Mouse (Mus musculus) hindbrain, embryonic 16.5 days (tissue): ENCODE measurements around the gene Gm10309. TPM values are rescaled to one million over a fixed set of nuclear protein-coding genes. Genes with fewer than 3 reads are reported as not detected.
A peak's percentile ranks its signal among the peaks of the same experiment; 100 is the strongest.

Experiments
- ATAC-seq: fragments of 200-750 bp; cut with Nextera tagmentation; 2 replicates; pipeline ENCODE4 v1.8.0; 2017; ENCODE audit warnings: moderate TSS enrichment, moderate library complexity
- H3K27ac ChIP-seq: fragments of 300-500 bp; sonication (generic); 2 replicates; pipeline ENCODE4 v1.5.1; 2014; ENCODE audit warnings: low read depth, mild to moderate bottlenecking, control low read depth, low read length, moderate library complexity
- H3K27me3 ChIP-seq: fragments of 300-500 bp; sonication (generic); replicated peaks from 2 replicates; pipeline ENCODE4 v1.6.1; 2014; ENCODE audit warnings: low read length; ENCODE audit not compliant: control insufficient read depth, insufficient read depth
- H3K36me3 ChIP-seq: fragments of 300-500 bp; sonication (generic); 2 replicates; pipeline ENCODE4 v1.6.1; 2014; ENCODE audit warnings: mild to moderate bottlenecking, low read length, moderate library complexity, mixed read lengths; ENCODE audit not compliant: control insufficient read depth, insufficient read depth
- H3K4me1 ChIP-seq: fragments of 300-500 bp; sonication (generic); 2 replicates; pipeline ENCODE4 v1.6.1; 2014; ENCODE audit warnings: low read depth, low read length; ENCODE audit not compliant: control insufficient read depth, insufficient read depth
- H3K4me2 ChIP-seq: fragments of 300-500 bp; sonication (generic); 2 replicates; pipeline ENCODE4 v1.6.1; 2014; ENCODE audit warnings: mild to moderate bottlenecking, low read length, control low read depth, moderate library complexity
- H3K4me3 ChIP-seq: fragments of 300-500 bp; sonication (generic); 2 replicates; pipeline ENCODE4 v1.5.1; 2014; ENCODE audit warnings: mild to moderate bottlenecking, low read length, control low read depth, moderate library complexity
- H3K9ac ChIP-seq: fragments of 300-500 bp; sonication (generic); 2 replicates; pipeline ENCODE4 v1.6.1; 2014; ENCODE audit warnings: low read depth, mild to moderate bottlenecking, control low read depth, low read length, moderate library complexity
- H3K9me3 ChIP-seq: fragments of 300-500 bp; sonication (generic); 2 replicates; pipeline ENCODE4 v1.6.1; 2014; ENCODE audit warnings: mild to moderate bottlenecking, low read length, moderate library complexity; ENCODE audit not compliant: control insufficient read depth
- WGBS: fragments of 180-500 bp; shearing (Covaris S2); extraction: QIAGEN DNeasy Blood & Tissue Kit; methylation state at CpG from one replicate; pipeline ENCODE4 v1.1.7; 2014; 5-methylcytosine and 5-hydroxymethylcytosine counted together
- polyA plus RNA-seq: library from polyadenylated mRNA; unstranded; fragments of >200 nt; fragmentation: Nextera tagmentation; extraction: Ambion mirVana; gene quantifications from 2 replicates; pipeline ENCODE4 v1.2.1, GENCODE M21; 2015

The Gm10309 gene
- polyA plus RNA-seq, 1 experiment from 2014 or later, result 0.36 TPM

DNA sequence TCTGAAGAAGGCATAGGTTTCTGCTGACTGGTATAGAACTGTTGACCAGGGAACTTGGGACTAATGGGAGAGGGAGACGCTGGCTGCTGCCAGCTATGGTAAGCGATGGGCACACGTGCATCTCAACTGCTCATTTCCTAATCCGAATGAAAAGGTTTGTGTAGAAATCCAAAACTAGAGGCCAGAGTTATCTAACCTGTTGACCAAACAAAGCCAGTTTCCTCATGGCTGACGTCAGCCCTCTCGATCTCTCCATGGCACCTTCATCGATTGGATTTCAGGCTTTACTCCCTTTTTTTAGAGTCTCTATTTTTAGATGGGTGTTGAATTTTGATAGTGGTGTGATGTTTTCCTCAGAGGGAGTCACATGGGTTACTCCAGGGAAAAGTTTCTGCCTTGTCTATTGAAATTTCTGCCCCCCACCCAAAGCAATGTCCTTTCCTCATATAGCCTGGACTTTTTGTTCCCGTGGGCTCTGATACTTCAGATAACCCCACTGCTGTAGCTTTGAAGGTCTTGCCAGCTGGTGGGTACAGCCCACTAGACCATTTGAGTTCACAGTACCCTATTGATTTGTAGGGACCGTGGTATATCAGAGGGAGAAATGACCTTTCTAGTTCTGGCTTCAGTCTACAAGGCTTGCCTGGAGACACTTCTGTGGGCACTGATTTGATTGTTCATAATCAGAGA lies 1.7 kb downstream of the Gm10309 start:
- Histone ChIP-seq H3K27me3 (no peaks in the 10 kb centered on the region), H3K9me3 (no peaks in the 10 kb centered on the region), H3K4me2 (no peak overlapping the region), H3K9ac (no peak overlapping the region), H3K4me1 (no peaks in the 10 kb centered on the region; the same call in 1 of the 2 replicates), H3K27ac (no peak overlapping the region), H3K36me3 (no peaks in the 10 kb centered on the region), H3K4me3 (no peak overlapping the region)
- 97% methylated on average over 9 of the region's 9 CpGs for WGBS
- no peak for ATAC-seq

DNA sequence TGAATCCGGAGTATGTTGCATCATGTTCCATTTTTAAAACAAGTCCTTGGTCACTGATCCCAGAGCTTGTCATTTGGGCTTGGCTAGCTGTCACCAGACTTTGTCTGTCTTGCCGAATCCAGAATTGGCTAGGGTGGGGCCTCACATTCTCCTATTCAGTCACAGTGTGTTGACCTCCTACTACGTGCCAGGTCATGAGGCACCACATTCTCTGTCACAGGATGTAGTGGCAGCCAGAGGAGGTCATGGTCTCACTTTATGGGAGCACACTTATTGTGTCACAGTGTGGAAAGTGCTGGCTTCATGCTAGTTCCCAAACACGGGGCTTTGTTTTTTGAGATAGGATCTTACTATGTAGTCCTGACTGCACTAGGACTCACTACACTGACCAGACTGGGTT lies 3.6 kb downstream of the Gm10309 start:
- H3K27ac ChIP-seq, result no peak overlapping the region
- H3K9ac ChIP-seq, result no peak overlapping the region
- no peaks in the 10 kb centered on the region for H3K9me3 ChIP-seq
- no peak overlapping the region for H3K4me3 ChIP-seq
- WGBS, result 86% methylated on average over 4 of the region's 4 CpGs
- H3K4me1 ChIP-seq, result no peaks in the 10 kb centered on the region; the same call in 1 of the 2 replicates
- H3K4me2 ChIP-seq, result no peak overlapping the region
- no peak for ATAC-seq
- no peaks in the 10 kb centered on the region; the same call in 1 of the 2 replicates for H3K36me3 ChIP-seq
- H3K27me3 ChIP-seq, result no peaks in the 10 kb centered on the region

DNA sequence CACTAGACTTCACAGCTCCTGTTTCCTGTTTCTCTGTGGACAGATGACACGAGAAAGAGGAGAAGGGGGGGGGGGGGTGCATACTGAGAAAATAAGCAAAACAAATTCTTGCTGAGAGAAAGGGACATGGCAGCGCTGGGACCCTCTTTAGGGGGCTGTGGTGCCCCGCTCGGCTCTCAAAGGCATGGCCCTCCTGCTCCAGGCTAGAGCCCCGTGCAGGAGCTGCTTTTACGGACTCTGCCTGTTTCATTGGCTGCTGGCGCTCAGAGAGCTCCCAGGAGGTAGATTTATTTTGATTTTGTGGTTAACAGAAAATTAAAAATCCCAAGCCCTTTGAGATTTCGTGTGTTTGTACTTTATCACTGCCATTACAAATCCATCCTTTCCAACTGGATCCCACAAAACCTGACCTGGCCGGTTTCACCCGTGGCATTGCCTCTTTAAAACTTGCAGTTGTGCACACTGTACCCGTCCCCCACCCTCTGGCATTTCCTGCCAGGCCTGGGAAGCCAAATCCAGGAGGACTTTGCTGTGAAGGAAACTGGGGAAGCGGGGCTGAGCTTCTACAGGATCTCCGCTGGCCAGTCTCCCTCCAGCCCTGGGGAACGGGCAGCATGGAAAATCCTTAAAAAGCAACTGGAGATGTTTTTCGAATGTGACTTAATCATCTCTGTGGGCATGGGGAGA lies 5.5 kb downstream of the Gm10309 start:
- 0 out of 2 replicates have a peak overlapping the region, but pooled peaks have one; percentile 19 for H3K27ac ChIP-seq

DNA sequence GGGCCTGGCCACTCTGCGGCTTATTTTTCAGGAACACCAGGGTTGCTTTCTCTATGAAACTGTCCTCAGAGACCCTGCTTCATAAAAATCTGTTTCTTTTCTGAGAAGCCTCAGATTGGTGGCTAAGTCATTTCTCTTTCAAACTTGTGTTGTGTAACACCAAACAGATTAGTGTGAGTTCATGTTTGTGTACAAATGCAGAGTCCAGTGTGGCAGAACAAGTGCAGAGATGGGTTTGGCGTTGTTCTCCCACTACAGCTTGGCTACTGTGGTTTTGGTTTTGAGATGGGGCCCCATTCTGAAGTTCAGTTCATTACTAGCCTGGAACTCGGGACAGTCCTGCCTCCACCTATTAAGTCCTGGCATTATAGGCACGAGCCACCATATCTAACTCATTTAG lies 7.7 kb downstream of the Gm10309 start:
- Histone ChIP-seq H3K4me3 (no peak overlapping the region), H3K27ac (no peak overlapping the region), H3K9me3 (no peaks in the 10 kb centered on the region), H3K9ac (no peak overlapping the region), H3K4me2 (no peak overlapping the region), H3K27me3 (no peaks in the 10 kb centered on the region), H3K36me3 (no peaks in the 10 kb centered on the region; the same call in 1 of the 2 replicates), H3K4me1 (no peaks in the 10 kb centered on the region; the same call in 1 of the 2 replicates)
- ATAC-seq, result no peak
- 85% methylated on average over 4 of the region's 4 CpGs for WGBS

More for the DNA sequence above, 5.5 kb downstream of the Gm10309 start:
- no peak overlapping the region for H3K4me3 ChIP-seq
- H3K27me3 ChIP-seq, result no peaks in the 10 kb centered on the region
- H3K9me3 ChIP-seq, result no peaks in the 10 kb centered on the region
- no peak for ATAC-seq
- no peak overlapping the region for H3K9ac ChIP-seq
- WGBS, result 63% methylated on average over 15 of the region's 15 CpGs
- no peak overlapping the region for H3K4me2 ChIP-seq
- no peaks in the 10 kb centered on the region; the same call in 1 of the 2 replicates for H3K36me3 ChIP-seq
- H3K4me1 ChIP-seq, result no peaks in the 10 kb centered on the region; the same call in 1 of the 2 replicates

DNA sequence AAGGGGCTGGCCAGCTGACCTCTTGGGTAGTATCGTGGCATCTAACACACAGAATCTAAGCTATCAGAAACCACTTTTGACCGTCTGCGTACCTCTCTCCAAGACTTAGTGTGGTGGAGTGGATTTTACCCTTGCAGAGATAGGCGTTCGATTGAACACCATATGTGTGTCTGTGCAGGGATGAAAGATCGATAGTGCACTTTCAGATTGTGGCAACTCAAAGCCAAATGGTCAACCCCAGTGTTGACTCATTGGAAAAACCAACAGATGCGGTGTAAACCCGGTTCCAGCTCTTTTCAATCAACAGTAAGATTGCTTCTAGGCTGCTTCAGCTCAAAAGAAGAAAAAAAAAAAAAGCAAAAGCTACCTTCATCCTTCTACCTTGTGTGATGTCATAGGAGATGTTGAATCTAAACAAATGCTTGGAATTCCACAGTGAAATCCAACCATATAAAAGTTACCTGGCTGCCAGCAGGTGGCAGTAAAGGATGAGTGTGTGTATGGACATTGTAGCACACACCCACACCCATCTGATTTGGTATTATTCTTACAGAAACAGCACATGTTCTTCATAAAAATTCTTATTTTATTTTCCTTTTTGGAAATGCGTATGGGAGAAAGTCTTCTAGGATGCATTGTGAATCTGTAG lies 8.8 kb downstream of the Gm10309 start:
- Histone ChIP-seq H3K9me3 (no peaks in the 10 kb centered on the region), H3K36me3 (no peaks in the 10 kb centered on the region; the same call in 1 of the 2 replicates), H3K27ac (no peak overlapping the region), H3K9ac (no peak overlapping the region), H3K27me3 (no peaks in the 10 kb centered on the region), H3K4me3 (no peak overlapping the region), H3K4me2 (no peak overlapping the region), H3K4me1 (no peaks in the 10 kb centered on the region; the same call in 1 of the 2 replicates)
- WGBS, result 94% methylated on average over 9 of the region's 9 CpGs
- ATAC-seq, result 0 out of 2 replicates have a peak, but pooled peaks have one; percentile 56

DNA sequence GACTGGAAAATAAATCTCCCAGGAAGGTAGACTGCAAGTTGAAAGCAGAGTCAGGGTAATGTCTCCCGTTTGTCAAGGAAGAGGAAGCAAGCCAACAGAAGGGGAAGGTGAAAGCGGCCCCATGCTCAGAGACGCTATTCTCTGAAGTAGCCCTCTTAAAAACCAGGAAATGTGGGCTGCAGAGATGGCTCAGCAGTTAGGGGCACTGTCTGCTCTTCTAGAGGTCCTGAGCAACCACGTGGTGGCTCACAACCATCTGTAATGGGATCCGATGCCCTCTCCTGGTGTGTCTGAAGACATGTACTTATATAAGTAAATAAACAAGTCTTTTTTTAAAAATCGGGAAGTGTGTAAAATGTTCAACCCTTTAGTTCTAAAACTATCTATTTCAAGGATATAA lies 10.1 kb downstream of the Gm10309 start:
- H3K4me2 ChIP-seq, result no peak overlapping the region
- no peaks in the 10 kb centered on the region for H3K9me3 ChIP-seq
- H3K36me3 ChIP-seq, result no peaks in the 10 kb centered on the region; the same call in 1 of the 2 replicates
- H3K9ac ChIP-seq, result no peak overlapping the region
- ATAC-seq, result no peak
- no peak overlapping the region for H3K27ac ChIP-seq
- no peak overlapping the region for H3K4me3 ChIP-seq
- 82% methylated on average over 6 of the region's 6 CpGs for WGBS
- no peaks in the 10 kb centered on the region for H3K4me1 ChIP-seq
- H3K27me3 ChIP-seq, result no peaks in the 10 kb centered on the region

DNA sequence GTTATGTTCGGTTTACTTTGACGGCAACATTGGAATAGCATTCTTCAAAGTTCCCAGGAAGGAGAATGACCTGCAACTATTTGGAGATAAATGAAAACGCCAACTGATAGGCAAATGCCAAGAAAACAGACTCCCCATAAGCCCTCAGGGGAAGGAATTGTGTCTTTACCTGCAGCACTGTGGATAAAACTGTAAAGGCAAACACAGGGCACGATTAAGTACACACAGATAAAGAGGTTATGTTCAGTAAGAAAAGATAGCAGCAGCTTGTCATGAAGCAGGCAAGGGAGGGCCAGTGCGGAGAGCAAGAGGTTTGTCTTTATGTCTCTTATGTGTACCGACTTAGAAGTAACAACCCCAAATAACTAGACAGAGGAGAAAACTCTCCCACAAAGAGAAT lies 10.5 kb downstream of the Gm10309 start:
- Histone ChIP-seq H3K27me3 (no peaks in the 10 kb centered on the region), H3K9me3 (no peaks in the 10 kb centered on the region), H3K27ac (no peak overlapping the region), H3K36me3 (no peaks in the 10 kb centered on the region; the same call in 1 of the 2 replicates), H3K4me3 (no peak overlapping the region), H3K4me2 (no peak overlapping the region), H3K4me1 (no peaks in the 10 kb centered on the region), H3K9ac (no peak overlapping the region)
- ATAC-seq, result no peak
- 88% methylated on average over 6 of the region's 6 CpGs for WGBS

DNA sequence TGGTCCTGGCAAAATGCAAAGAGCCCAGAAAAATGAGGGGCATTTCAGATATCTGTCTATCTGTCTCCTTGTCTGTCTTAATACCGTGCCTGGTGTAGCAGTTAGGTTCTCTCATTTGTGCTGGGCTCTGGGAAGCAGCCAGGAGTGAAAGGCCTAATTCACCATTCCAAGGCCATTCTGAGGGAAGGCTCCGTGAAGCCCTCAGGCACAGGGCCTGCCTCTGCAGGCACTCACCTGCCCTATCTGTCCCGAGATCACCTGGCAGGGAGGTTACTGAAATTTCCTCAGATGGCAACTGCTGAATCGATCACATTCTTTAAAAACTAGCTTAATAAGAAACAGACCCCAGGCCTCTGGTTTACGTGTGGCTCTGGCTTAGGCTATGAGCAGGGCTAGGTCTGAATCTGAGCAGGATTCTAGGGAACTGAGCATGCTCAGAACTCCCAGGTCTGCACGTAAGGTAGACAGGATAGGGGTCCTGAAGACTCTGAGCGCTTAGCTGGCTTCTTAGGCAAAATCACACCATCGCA lies 11.1 kb downstream of the Gm10309 start:
- Histone ChIP-seq H3K9ac (0 out of 2 replicates have a peak overlapping the region, but pooled peaks have one; percentile 9), H3K27ac (no peak overlapping the region), H3K27me3 (no peaks in the 10 kb centered on the region), H3K4me1 (no peaks in the 10 kb centered on the region), H3K9me3 (no peaks in the 10 kb centered on the region), H3K4me3 (no peak overlapping the region), H3K4me2 (no peak overlapping the region), H3K36me3 (no peaks in the 10 kb centered on the region; the same call in 1 of the 2 replicates)
- 86% methylated on average over 8 of the region's 8 CpGs for WGBS
- ATAC-seq, result no peak

DNA sequence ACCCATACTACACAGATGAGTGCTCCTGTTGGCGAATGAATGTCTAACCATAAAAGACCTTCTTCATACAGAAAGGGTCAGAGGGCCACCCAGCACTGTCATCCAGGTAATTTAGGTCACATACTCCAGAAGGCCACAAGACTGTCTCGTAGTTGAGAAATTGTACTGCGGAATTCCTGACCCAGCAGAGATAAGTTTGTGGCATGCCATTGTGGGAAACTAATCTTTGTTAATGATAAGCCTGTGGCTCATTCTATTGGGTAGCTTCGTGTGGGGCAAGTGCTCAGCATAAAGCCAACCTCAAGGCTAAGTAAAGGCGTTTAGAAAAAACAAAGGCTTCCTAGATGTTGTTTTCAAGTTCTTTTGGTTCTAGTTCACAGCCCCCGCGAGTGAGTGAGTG lies 12.7 kb downstream of the Gm10309 start:
- Histone ChIP-seq H3K27me3 (no peaks in the 10 kb centered on the region), H3K4me1 (no peaks in the 10 kb centered on the region), H3K27ac (no peak overlapping the region), H3K36me3 (no peaks in the 10 kb centered on the region; the same call in 1 of the 2 replicates), H3K9me3 (no peaks in the 10 kb centered on the region), H3K9ac (no peak overlapping the region), H3K4me3 (no peak overlapping the region), H3K4me2 (no peak overlapping the region)
- 90% methylated on average over 7 of the region's 7 CpGs for WGBS
- no peak for ATAC-seq
